1 mouse cellular context compared by ENCODE assay signal in the genomic region with DNA sequence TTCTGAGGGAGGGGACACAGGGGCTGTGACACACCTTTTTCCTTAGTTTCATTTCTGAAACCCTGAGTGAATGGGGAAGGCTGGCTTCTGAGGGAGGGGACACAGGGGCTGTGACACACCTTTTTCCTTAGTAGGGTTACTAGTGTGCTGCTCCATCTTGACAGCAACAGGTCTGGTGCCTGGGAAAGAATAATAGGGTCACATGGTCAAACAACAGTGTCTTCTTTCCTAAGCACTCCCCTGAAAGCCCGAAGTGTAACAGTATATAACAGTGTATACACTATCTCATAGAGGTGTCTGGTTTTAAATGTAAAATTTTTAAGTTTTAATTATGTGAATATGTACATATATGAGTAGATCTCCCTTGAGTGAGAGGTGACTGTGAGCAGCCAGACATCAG.
TF ChIP-seq lines count a peak whose summit lies in the region.

No protein-coding gene starts in this region.

TF ChIP-seq in MEL, 35 proteins besides CTCF, POLR2A, EP300 and RAD21:
- peak; percentile 78 for TF ChIP-seq USF1 (IDR thresholded peaks at IDR 0.05; ENCODE audit: low read depth, low read length)
TF ChIP-seq in MEL: peak in this region for 1; not testable (repeated sequence) for 34.
